Mouse (Mus musculus) ES-Bruce4 (cell line): ENCODE measurements at regions not wholly inside any gene's neighbourhood (a gene's known extent, or its start where the extent isn't known, plus 50 kb on each side); places are given as distances from the start of the nearest gene placed in this dataset.

Source experiments
- CTCF ChIP-seq: IDR thresholded peaks from one replicate; pipeline ENCODE4 v1.8.1; 2011; ENCODE audit warnings: low read depth, low read length
- EP300 ChIP-seq: IDR thresholded peaks from 2 replicates; pipeline ENCODE4 v1.6.1; 2011; ENCODE audit warnings: low read depth, low read length; ENCODE audit not compliant: insufficient read depth

GRCm38 (mm10) chr8:95986410-95986809, 98.1 kb upstream of the Got2 start:
- TF ChIP-seq CTCF = no peak
- no peak for TF ChIP-seq EP300
